ENCODE assay signal across 8 mouse cellular contexts in the genomic region with DNA sequence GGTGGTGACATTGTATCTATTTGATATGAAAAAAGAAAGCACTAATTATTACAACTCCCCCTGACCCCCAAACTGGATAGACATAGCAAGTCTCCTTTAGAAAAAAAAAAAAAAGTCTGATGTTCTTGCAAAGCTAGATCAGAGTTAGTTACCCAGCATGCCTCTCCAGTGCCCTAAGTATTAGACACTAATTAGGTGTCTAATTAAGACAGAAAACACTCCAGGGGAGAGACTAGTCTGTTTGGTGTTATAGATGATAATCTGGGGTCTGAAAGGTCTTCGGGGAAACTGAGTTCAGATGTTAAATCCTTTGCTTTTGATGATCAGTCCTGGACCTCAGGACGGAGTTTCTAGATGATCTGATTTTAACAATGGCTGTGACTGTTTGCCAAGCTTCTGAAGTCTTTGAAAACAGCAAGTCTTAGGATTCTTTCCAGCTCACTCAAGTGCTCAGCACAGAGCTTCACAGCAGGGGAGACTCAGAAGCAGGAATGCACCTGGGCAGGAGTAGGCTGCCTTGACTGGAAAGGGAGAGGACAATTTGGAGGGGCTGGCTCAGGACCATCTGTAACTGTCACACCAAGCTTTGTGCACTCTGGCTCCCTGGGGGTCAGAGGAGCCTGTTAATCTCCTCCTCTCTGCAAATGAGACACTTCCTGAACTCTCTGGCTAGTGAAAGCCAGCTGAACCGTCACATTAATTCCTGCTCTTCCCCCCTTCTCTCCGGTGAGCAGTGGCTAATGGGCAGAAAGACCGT.
A peak's percentile ranks its signal among the peaks of the same experiment; 100 is the strongest.
DNase-seq lines count a peak whose midpoint lies in the region; ATAC-seq lines count a peak whose summit lies in the region.

No protein-coding gene starts in this region.

- H3K9ac ChIP-seq in forebrain, embryonic 13.5 days: no peak overlapping the region
- no peak overlapping the region for H3K9ac ChIP-seq in midbrain, embryonic 12.5 days (replicated peaks)

- peak overlapping the region; percentile 58 for H3K27ac ChIP-seq in forebrain, embryonic 13.5 days
- peak overlapping the region; percentile 39; the same call in 1 of the 2 replicates for H3K27ac ChIP-seq in midbrain, embryonic 12.5 days (replicated peaks)

- H3K4me1 ChIP-seq in forebrain, embryonic 13.5 days: peaks cover 34% of the 10 kb centered on the region
- peaks cover 35% of the 10 kb centered on the region for H3K4me1 ChIP-seq in midbrain, embryonic 12.5 days

- no peaks in the 10 kb centered on the region for H3K36me3 ChIP-seq in forebrain, embryonic 13.5 days (ENCODE audit: poor library complexity, severe bottlenecking)
- no peaks in the 10 kb centered on the region for H3K36me3 ChIP-seq in midbrain, embryonic 12.5 days

- H3K4me2 ChIP-seq in forebrain, embryonic 13.5 days: no peak overlapping the region
- no peak overlapping the region for H3K4me2 ChIP-seq in midbrain, embryonic 12.5 days (replicated peaks)

- intact Hi-C loops in gastrocnemius, postnatal 36 days (cut with DNase I): no loop called here

- no peaks in the 10 kb centered on the region for H3K27me3 ChIP-seq in forebrain, embryonic 13.5 days
- H3K27me3 ChIP-seq in midbrain, embryonic 12.5 days: peaks cover 35% of the 10 kb centered on the region

- WGBS in forebrain, embryonic 13.5 days: 2% methylated on average over 5 of the region's 5 CpGs
- 0% methylated on average over 5 of the region's 5 CpGs for WGBS in midbrain, embryonic 12.5 days

- peak; percentile 61; the same call in 1 of the 2 replicates for ATAC-seq in cerebellum, adult (ENCODE audit: insufficient number of reproducible peaks, low FRiP score, low TSS enrichment)
- ATAC-seq in forebrain, embryonic 13.5 days: peak; percentile 69
- ATAC-seq in midbrain, embryonic 12.5 days (ENCODE audit: low FRiP score, low read depth): peak; percentile 72
- no peak for ATAC-seq in activated CD4-positive, CD25-positive, alpha-beta regulatory T cell, adult 4 months

- no peaks in the 10 kb centered on the region for H3K9me3 ChIP-seq in forebrain, embryonic 13.5 days (replicated peaks)
- H3K9me3 ChIP-seq in midbrain, embryonic 12.5 days: no peaks in the 10 kb centered on the region

- H3K4me3 ChIP-seq in forebrain, embryonic 13.5 days: no peak overlapping the region
- no peak overlapping the region for H3K4me3 ChIP-seq in midbrain, embryonic 12.5 days

- DNase-seq in cerebellum, postnatal 4 days (ENCODE audit: low spot score in 2 of 2): no peak
- DNase-seq in cerebellum, adult 11-12 months: peak; percentile 87
- no peak for DNase-seq in thymus, postnatal 25 days
- DNase-seq in gastrocnemius, postnatal 36 days: no peak
